7 mouse cellular contexts compared by ENCODE assay signal in genomic region chr8:91801839-91802238, GRCm38 (mm10). TPM values are rescaled to one million over a fixed set of nuclear protein-coding genes. Genes with fewer than 3 reads are reported as not detected.
DNase-seq lines count a peak whose midpoint lies in the region; ATAC-seq and TF ChIP-seq lines count a peak whose summit lies in the region.

Gene Irx3 (minus strand): TSS chr8:91802067.

- peak within 1 kb of the TSS; percentile 64 for H3K4me2 ChIP-seq in hindbrain, postnatal 0 days (ENCODE audit: low read depth, low read length)
- peak within 1 kb of the TSS; percentile 57 for H3K4me2 ChIP-seq in liver, embryonic 14.5 days (ENCODE audit: low read depth)
- peak within 1 kb of the TSS; percentile 83 for H3K4me2 ChIP-seq in neural tube, embryonic 15.5 days

- WGBS in hindbrain, postnatal 0 days: 0% methylated on average over 32 of the region's 33 CpGs
- WGBS in liver, embryonic 14.5 days (ENCODE audit: insufficient replicate concordance): under 1% methylated on average over 33 of the region's 33 CpGs
- WGBS in neural tube, embryonic 15.5 days: under 1% methylated on average over 25 of the region's 33 CpGs

- peak; percentile 82 for ATAC-seq in hindbrain, postnatal 0 days
- ATAC-seq in liver, embryonic 14.5 days (ENCODE audit: insufficient read depth): 0 out of 2 replicates have a peak, but pooled peaks have one; percentile 33
- peak; percentile 58 for ATAC-seq in neural tube, embryonic 15.5 days (ENCODE audit: low FRiP score)

- H3K27me3 ChIP-seq in hindbrain, postnatal 0 days (ENCODE audit: insufficient read depth, low read length): peaks cover 45% of the 10 kb centered on the region
- H3K27me3 ChIP-seq in liver, embryonic 14.5 days (ENCODE audit: control insufficient read depth, insufficient read depth, low read length): peaks cover 100% of the 10 kb centered on the region
- H3K27me3 ChIP-seq in neural tube, embryonic 15.5 days (replicated peaks): peaks cover 77% of the 10 kb centered on the region

- TF ChIP-seq CTCF in hindbrain, postnatal 0 days (IDR thresholded peaks at IDR 0.05; ENCODE audit: low read depth): no peak
- TF ChIP-seq CTCF in liver, embryonic 14.5 days (IDR thresholded peaks at IDR 0.05; ENCODE audit: low read depth): no peak

- H3K4me1 ChIP-seq in hindbrain, postnatal 0 days (ENCODE audit: insufficient read depth, low read length): peaks cover 11% of the 10 kb centered on the region; the same call in 1 of the 2 replicates
- no peaks in the 10 kb centered on the region for H3K4me1 ChIP-seq in liver, embryonic 14.5 days (replicated peaks; ENCODE audit: control insufficient read depth in 2 of 2, insufficient read depth in 2 of 2, low read length in 1 of 2)
- peaks cover 68% of the 10 kb centered on the region for H3K4me1 ChIP-seq in neural tube, embryonic 15.5 days

- no peaks in the 10 kb centered on the region for H3K9me3 ChIP-seq in hindbrain, postnatal 0 days (ENCODE audit: low read length)
- H3K9me3 ChIP-seq in liver, embryonic 14.5 days (ENCODE audit: control insufficient read depth, low read length): no peaks in the 10 kb centered on the region
- H3K9me3 ChIP-seq in neural tube, embryonic 15.5 days (replicated peaks): no peaks in the 10 kb centered on the region

- peak within 1 kb of the TSS; percentile 51 for H3K9ac ChIP-seq in hindbrain, postnatal 0 days (replicated peaks; ENCODE audit: low read length)
- no peak within 1 kb of the TSS for H3K9ac ChIP-seq in liver, embryonic 14.5 days (replicated peaks)
- H3K9ac ChIP-seq in neural tube, embryonic 15.5 days (replicated peaks): peak within 1 kb of the TSS; percentile 63

- peak; percentile 86 for DNase-seq in adrenal gland, adult 8-10 months
- DNase-seq in cerebellum, postnatal 25 days: peak; percentile 67 to 85
- DNase-seq in gastrocnemius, postnatal 14 days: peak; percentile 76
- peak; percentile 86 for DNase-seq in hindbrain, postnatal 0 days (ENCODE audit: low spot score)
- DNase-seq in liver, embryonic 14.5 days (ENCODE audit: low read depth in 3 of 3, low spot score in 3 of 3): peak in 1 of 3 experiments; percentile 17
- no peak for DNase-seq in frontal cortex, postnatal 36 days (ENCODE audit: low spot score in 2 of 2)

- H3K27ac ChIP-seq in hindbrain, postnatal 0 days: peak within 1 kb of the TSS; percentile 57
- no peak within 1 kb of the TSS for H3K27ac ChIP-seq in liver, embryonic 14.5 days
- H3K27ac ChIP-seq in neural tube, embryonic 15.5 days (replicated peaks): peak within 1 kb of the TSS; percentile 79

- H3K4me3 ChIP-seq in hindbrain, postnatal 0 days (ENCODE audit: low read length): peak within 1 kb of the TSS; percentile 43
- H3K4me3 ChIP-seq in liver, embryonic 14.5 days (ENCODE audit: insufficient read depth in 1 of 2, low read depth in 2 of 2, low read length in 2 of 2): peak within 1 kb of the TSS; percentile 30 to 36
- peak within 1 kb of the TSS; percentile 49 for H3K4me3 ChIP-seq in neural tube, embryonic 15.5 days (replicated peaks)

- intact Hi-C loops in gastrocnemius, postnatal 14 days (cut with DNase I; ENCODE audit: low total_unique reads): loop anchor here (5.0 kb wide), 1 partner anchor 550 kb away; no protein-coding TSS in a partner anchor

- TF ChIP-seq EP300 in liver, embryonic 14.5 days (IDR thresholded peaks at IDR 0.05; ENCODE audit: low read depth): no peak

- no peaks in the 10 kb centered on the region for H3K36me3 ChIP-seq in hindbrain, postnatal 0 days (ENCODE audit: insufficient read depth, low read length)
- H3K36me3 ChIP-seq in liver, embryonic 14.5 days (replicated peaks; ENCODE audit: control insufficient read depth, insufficient read depth, low read depth): no peaks in the 10 kb centered on the region
- no peaks in the 10 kb centered on the region for H3K36me3 ChIP-seq in neural tube, embryonic 15.5 days

RNA-seq across cellular contexts. Expression of gene Irx3, which starts in this region (rescaled TPM):
- total RNA-seq in adrenal gland, adult 8-10 months (2022): 10 to 100 TPM in 1 of 4 experiments, 1 to 10 TPM in 3; 7.4 to 13.8 (median 9.3) TPM
- total RNA-seq in gastrocnemius, postnatal 14 days (2021): under 1 TPM; 0.29 to 0.35 TPM
- 17.1 and 22.9 TPM in 2 replicates for total RNA-seq in hindbrain, postnatal 0 days (2014; rRNA removed)
- 11.3 and 11.7 TPM in 2 replicates for polyA plus RNA-seq in hindbrain, postnatal 0 days (2015; fragmentation: Nextera tagmentation; extraction: Ambion mirVana)
- 0.03 and 0.05 TPM in 2 replicates for polyA plus RNA-seq in liver, embryonic 14.5 days (2012; rRNA removed)
- polyA plus RNA-seq in liver, embryonic 14.5 days (2014; fragmentation: Nextera tagmentation; extraction: Ambion mirVana): 0.04 TPM in 1 of 2 replicates, not detected in the other
- polyA plus RNA-seq in neural tube, embryonic 15.5 days (2015; fragmentation: Nextera tagmentation; extraction: Ambion mirVana): 4.0 and 6.3 TPM in 2 replicates

Comparison
In these comparisons a context has a peak if more than half of its experiments do, and no peak if none do; other contexts are left out.
1. RNA of gene Irx3 (total RNA-seq): 17.1 to 22.9 TPM in hindbrain, postnatal 0 days and 7.4 to 13.8 TPM in adrenal gland, adult 8-10 months; 0.29 to 0.35 TPM in gastrocnemius, postnatal 14 days; every median in the first group is over 4 times any median in the second.
2. Peak in DNase-seq in gastrocnemius, postnatal 14 days; RNA of the gene not detected or under 1 TPM.
3. Peak in ATAC-seq, H3K4me3 ChIP-seq and H3K4me2 ChIP-seq in liver, embryonic 14.5 days; RNA of the gene not detected or under 1 TPM.
4. DNase-seq: peak in adrenal gland, adult 8-10 months (single experiment), cerebellum, postnatal 25 days (2 of 2) and hindbrain, postnatal 0 days (single experiment); none in frontal cortex, postnatal 36 days (0 of 2).
5. Peak in every context shown above with its lines, with median percentiles within 50 percentile points of each other: ATAC-seq, H3K4me2 ChIP-seq and H3K4me3 ChIP-seq.